Mouse (Mus musculus) embryonic stem cell, embryonic (primary cell): ENCODE data around the gene Prtg.

Experiments
- CTCF ChIA-PET, 4 experiments: fragments of 300-600 bp in 2 of 4; fragments of 350-600 bp in 2 of 4; sonication (Branson Sonifier 250); formaldehyde crosslinking; loops; one replicate each; lab custom pipeline; 2022; ENCODE audit warnings: inconsistent platforms in 2 of 4; lab: Charles Lee
- POLR2A ChIA-PET, 4 experiments: fragments of 300-600 bp in 2 of 4; fragments of 350-600 bp in 2 of 4; sonication (Branson Sonifier 250); formaldehyde crosslinking; loops; one replicate each; lab custom pipeline; 2022; ENCODE audit warnings: antibody characterized with exemption in 4 of 4, inconsistent platforms in 1 of 4; lab: Charles Lee

Prtg gene

DNA sequence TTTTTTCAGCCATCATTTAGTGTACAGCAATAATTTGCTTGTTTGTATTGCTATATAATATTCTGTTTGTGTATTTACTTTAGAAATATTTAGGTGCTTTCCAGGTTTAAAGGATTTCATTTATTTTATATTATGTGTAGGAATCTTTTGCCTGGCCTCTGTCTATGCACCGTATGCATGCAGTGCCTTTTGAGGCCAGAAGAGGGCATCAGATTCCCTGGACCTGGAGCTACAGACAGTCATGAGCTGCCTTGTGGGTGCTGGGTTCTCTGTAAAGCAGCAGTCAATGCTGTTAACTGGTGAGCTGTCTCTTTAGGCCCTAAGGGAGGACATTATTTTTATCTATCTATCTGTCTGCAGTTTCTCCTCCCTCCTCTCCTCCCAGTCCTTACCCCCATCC is 148.9 kb downstream of the Prtg start:
- POLR2A ChIA-PET, result interaction anchor here in 3 of 4 experiments (0.7 to 1.9 kb wide), 16 partner anchors 8 to 507 kb away, joined by 3 to 8 read pairs (median 3); partner anchors contain the start of genes Ccpg1 (in 1 of the 3), Ccpg1os (in 1 of the 3) and Nedd4 (in 1 of the 3)
- CTCF ChIA-PET, result interaction anchor here (0.5 to 4.2 kb wide), 66 partner anchors 8 to 1309 kb away, joined by 3 to 45 read pairs (median 4); partner anchors contain the start of genes Ccpg1 (in 1 of the 4), Ccpg1os (in 1 of the 4), Prtg (in 1 of the 4) and Rab27a (in 1 of the 4)

DNA sequence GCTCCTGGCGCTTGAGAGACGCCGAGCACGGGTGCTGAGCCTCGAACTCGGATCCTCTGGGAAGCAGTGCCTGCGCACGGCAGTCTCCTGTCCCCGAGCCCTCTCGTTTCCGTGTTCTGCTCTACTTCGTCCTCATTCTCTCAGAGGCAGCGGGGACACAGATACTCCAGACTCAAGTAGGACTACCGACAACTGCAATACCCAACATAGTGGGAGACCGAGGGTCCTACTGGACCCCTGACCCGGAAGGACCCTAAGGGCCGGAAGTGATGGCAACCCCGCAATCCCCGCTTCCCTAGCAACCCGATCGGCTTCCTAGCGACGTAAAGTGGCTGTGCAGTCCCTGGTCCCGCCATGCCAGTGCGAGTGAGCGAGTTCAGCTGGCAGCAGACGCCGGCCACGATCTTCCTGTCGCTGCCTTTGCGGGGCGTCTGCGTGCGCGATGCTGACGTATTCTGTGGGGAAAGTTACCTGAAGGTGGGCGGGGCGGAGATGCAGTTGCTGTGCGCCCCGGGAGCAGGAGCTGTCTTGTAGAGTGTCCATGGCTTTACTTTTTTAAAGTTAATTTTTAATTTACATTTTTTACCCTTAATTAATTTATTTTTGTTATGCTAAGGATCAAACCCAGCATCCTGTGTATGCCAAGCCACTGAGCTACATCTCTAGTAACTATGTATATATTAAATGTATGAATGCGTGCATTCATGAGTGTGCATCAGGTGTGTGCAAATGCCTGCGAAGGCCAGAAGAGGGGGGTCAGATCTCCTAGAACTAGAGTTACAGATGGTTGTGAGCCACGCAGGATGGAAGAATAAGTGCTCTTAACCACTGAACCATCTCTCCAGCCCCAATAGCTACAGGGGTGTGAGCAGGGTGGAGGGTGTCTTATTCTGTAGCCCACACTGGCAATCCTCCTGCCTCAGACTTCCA is 152.1 kb downstream of the Prtg start, which contains the start of the genes Dyx1c1 and Gm44503:
Gene Dyx1c1 (plus strand): TSS at position 265 of the 930 bp plus-strand sequence.
Gene Gm44503 (plus strand): TSS at position 332 of the 930 bp plus-strand sequence.
- ChIA-PET CTCF (interaction anchor here (0.6 to 4.2 kb wide), 23 partner anchors 8 to 225 kb away, joined by 3 to 15 read pairs (median 4); partner anchors contain the start of gene Pigb (in 1 of the 4)), POLR2A (interaction anchor here (0.5 to 2.3 kb wide), 26 partner anchors 8 to 427 kb away, joined by 3 to 13 read pairs (median 3); partner anchors contain the start of genes Pigb (in 1 of the 4), Rfx7 (in 1 of the 4) and Rsl24d1 (in 1 of the 4))

DNA sequence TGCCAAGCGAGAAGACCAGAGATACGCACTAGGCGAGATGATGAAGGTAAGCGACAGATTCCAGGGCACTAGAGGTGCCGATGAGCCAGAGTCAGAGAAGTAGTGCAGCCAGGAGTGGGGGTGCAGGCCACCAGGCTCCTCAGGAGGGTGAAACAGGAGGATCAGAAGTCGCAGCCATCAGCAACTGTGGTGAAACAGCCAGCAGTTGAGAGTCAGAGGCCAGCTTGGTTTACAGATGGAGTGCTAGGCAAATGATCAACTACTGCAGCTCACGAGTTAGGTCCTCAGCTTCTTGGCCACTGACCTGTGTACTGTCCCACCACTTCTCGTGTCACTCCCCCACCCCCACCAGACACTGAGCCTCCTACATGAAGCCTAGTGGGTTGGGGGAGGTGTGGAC is 154.7 kb downstream of the Prtg start:
- ChIA-PET POLR2A (interaction anchor here in 2 of 4 experiments (1.1 to 1.7 kb wide), 6 partner anchors 24 to 430 kb away, joined by 3 to 5 read pairs (median 4); partner anchors contain the start of genes Ccpg1 (in 1 of the 2) and Ccpg1os (in 1 of the 2)), CTCF (interaction anchor here in 2 of 4 experiments (0.7 to 1.3 kb wide), 2 partner anchors 123 to 273 kb away, joined by 3 to 7 read pairs; no protein-coding TSS in a partner anchor)

DNA sequence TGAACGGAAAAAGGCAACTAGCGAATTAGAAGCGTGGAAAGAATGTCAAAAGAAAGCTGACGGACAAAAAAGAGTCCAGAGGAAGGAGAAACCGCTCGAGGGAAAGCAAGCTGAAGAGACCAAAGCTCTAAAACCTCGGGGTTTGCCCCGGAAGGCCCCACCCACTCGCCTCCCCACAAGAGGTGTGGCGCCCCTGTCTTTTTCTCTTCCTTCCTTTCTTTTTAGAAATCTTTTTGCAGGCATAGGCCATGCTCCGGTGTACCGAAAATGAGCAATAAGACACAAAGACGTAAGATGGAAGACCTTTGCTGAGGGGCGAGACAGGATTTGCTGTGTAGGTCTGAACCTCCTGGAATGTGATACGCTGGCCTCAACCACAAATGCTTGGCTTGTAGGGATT is 155.3 kb downstream of the Prtg start:
- ChIA-PET CTCF (interaction anchor here in 2 of 4 experiments (0.6 to 1.3 kb wide), 2 partner anchors 82 to 123 kb away, joined by 3 to 8 read pairs; no protein-coding TSS in a partner anchor), POLR2A (interaction anchor here in 3 of 4 experiments (0.6 to 1.7 kb wide), 7 partner anchors 12 to 315 kb away, joined by 3 to 5 read pairs (median 4); partner anchors contain the start of genes Ccpg1 (in 1 of the 3) and Ccpg1os (in 1 of the 3))
